ENCODE assay signal across 25 mouse cellular contexts in genomic region chr15:88624874-88625277, GRCm38 (mm10). TPM values are rescaled to one million over a fixed set of nuclear protein-coding genes. Genes with fewer than 3 reads are reported as not detected.
A peak's percentile ranks its signal among the peaks of the same experiment; 100 is the strongest.
DNase-seq lines count a peak whose midpoint lies in the region; ATAC-seq and TF ChIP-seq lines count a peak whose summit lies in the region.
"Had no signal": no experiment of that assay in that cellular context is flagged by ENCODE, and none has a peak within 500 bp of the region (broad histone marks: within the 10 kb centered on the region; RNA-seq: fewer than 3 reads in every experiment).

No protein-coding gene starts in this region.

- ATAC-seq in forebrain, embryonic 13.5 days, result no peak
- ATAC-seq: activated CD4-positive, CD25-positive, alpha-beta regulatory T cell, adult 4 months; CD4-positive, CD25-positive, alpha-beta regulatory T cell, adult 4 months; Patski had no signal

- peak overlapping the region; percentile 86 for H3K9ac ChIP-seq in MEL (ENCODE audit: control insufficient read depth, low read depth, low read length, poor library complexity, severe bottlenecking)
- H3K9ac ChIP-seq in forebrain, embryonic 13.5 days, result no peak overlapping the region

- peaks cover 0 to 40% of the 10 kb centered on the region in 2 experiments; a peak in 2 of 4 replicates for H3K36me3 ChIP-seq in MEL (ENCODE audit: control insufficient read depth in 1 of 2, insufficient read depth in 2 of 2, low read length in 2 of 2)
- H3K36me3 ChIP-seq in forebrain, embryonic 13.5 days (ENCODE audit: poor library complexity, severe bottlenecking), result no peaks in the 10 kb centered on the region
- H3K36me3 ChIP-seq: G1E had no signal

- H3K4me1 ChIP-seq in MEL (ENCODE audit: control insufficient read depth in 1 of 2, insufficient read depth in 2 of 2, low read length in 2 of 2), result peaks cover 10 to 54% of the 10 kb centered on the region in 2 experiments
- no peaks in the 10 kb centered on the region for H3K4me1 ChIP-seq in forebrain, embryonic 13.5 days

- peak; percentile 26 to 96; a peak in 3 of 4 replicates for TF ChIP-seq POLR2A in MEL (IDR thresholded peaks at IDR 0.05; ENCODE audit: control insufficient read depth in 1 of 2, insufficient read depth in 1 of 2, low read depth in 1 of 2, low read length in 2 of 2, poor library complexity in 1 of 2)

- no peak for TF ChIP-seq CTCF in MEL (IDR thresholded peaks at IDR 0.05 in 2 of 3, conservative IDR thresholded peaks at IDR 0.05 in 1 of 3; ENCODE audit: control insufficient read depth in 1 of 3, insufficient read depth in 1 of 3, low read depth in 2 of 3, low read length in 3 of 3, poor library complexity in 1 of 3, severe bottlenecking in 1 of 3)

- TF ChIP-seq EP300 in MEL (IDR thresholded peaks at IDR 0.05; ENCODE audit: low read depth in 1 of 2, low read length in 2 of 2), result peak; percentile 92 to 97

- no peaks in the 10 kb centered on the region for H3K9me3 ChIP-seq in MEL (replicated peaks; ENCODE audit: insufficient read depth, low read length)
- no peaks in the 10 kb centered on the region; the same call in 1 of the 2 replicates for H3K9me3 ChIP-seq in forebrain, embryonic 13.5 days (replicated peaks)

- H3K4me3 ChIP-seq in MEL (ENCODE audit: control insufficient read depth in 1 of 2, insufficient read depth in 1 of 2, low read depth in 2 of 2, low read length in 2 of 2), result peak overlapping the region; percentile 9 to 35
- H3K4me3 ChIP-seq in forebrain, embryonic 13.5 days, result no peak overlapping the region

- H3K27me3 ChIP-seq in MEL (ENCODE audit: control insufficient read depth in 1 of 2, insufficient read depth in 2 of 2, low read length in 2 of 2), result no peaks in the 10 kb centered on the region
- H3K27me3 ChIP-seq in forebrain, embryonic 13.5 days, result no peaks in the 10 kb centered on the region

- TF ChIP-seq RAD21 in MEL (IDR thresholded peaks at IDR 0.05; ENCODE audit: low read depth, low read length), result no peak

- no peak overlapping the region for H3K4me2 ChIP-seq in forebrain, embryonic 13.5 days

- 69% methylated on average over 6 of the region's 6 CpGs for WGBS in forebrain, embryonic 13.5 days

- peak; percentile 96 for DNase-seq in MEL (ENCODE audit: low read depth, low spot score)
- peak; percentile 98 for DNase-seq in MEL-GATA-1-ER (ENCODE audit: extremely low read depth, low read depth)
- no peak for DNase-seq in heart, postnatal 4 days
- DNase-seq: adrenal gland, adult 2 months; adrenal gland, adult 8-10 months; adrenal gland, postnatal 10 days; adrenal gland, postnatal 14 days; adrenal gland, postnatal 25 days; adrenal gland, postnatal 36 days; B cell, adult 2 months; cerebellum, adult 11 months; cerebellum, adult 11-12 months; cerebellum, adult 18-20 months; cerebellum, adult 2 months; cerebellum, adult 8-10 months had no signal

- peak overlapping the region; percentile 100 for H3K27ac ChIP-seq in MEL (ENCODE audit: control insufficient read depth, low read depth, low read length)
- no peak overlapping the region for H3K27ac ChIP-seq in forebrain, embryonic 13.5 days

- peaks cover 3% of the 10 kb centered on the region; the same call in 1 of the 2 replicates for H3K79me2 ChIP-seq in MEL (ENCODE audit: control insufficient read depth, insufficient read depth, low read length, poor library complexity)

TF ChIP-seq in MEL, 35 proteins besides CTCF, POLR2A, EP300 and RAD21:
- TF ChIP-seq GATA1 (IDR thresholded peaks at IDR 0.05; ENCODE audit: low read depth, low read length), result peak; percentile 74
- TF ChIP-seq TAL1 (IDR thresholded peaks at IDR 0.05; ENCODE audit: low read length), result peak; percentile 63; the same call in 1 of the 2 replicates
- TF ChIP-seq ZC3H11A (IDR thresholded peaks at IDR 0.05; ENCODE audit: low read depth, low read length), result no peak
- peak; percentile 78 for TF ChIP-seq MYC (IDR thresholded peaks at IDR 0.05; ENCODE audit: low read depth, low read length)
- peak; percentile 93 for TF ChIP-seq SIN3A (IDR thresholded peaks at IDR 0.05; ENCODE audit: low read length)
- TF ChIP-seq ZMIZ1 (IDR thresholded peaks at IDR 0.05; ENCODE audit: low read depth, low read length), result peak; percentile 98
- TF ChIP-seq MAX (IDR thresholded peaks at IDR 0.05; ENCODE audit: low read length), result 0 out of 2 replicates have a peak, but pooled peaks have one; percentile 49
- peak; percentile 84 for TF ChIP-seq ETS1 (IDR thresholded peaks at IDR 0.05; ENCODE audit: low read depth, low read length)
- peak; percentile 83 for TF ChIP-seq TCF12 (IDR thresholded peaks at IDR 0.05; ENCODE audit: low read depth, low read length)
- TF ChIP-seq MXI1 (IDR thresholded peaks at IDR 0.05; ENCODE audit: low read depth, low read length), result peak; percentile 34; the same call in 1 of the 2 replicates
- peak; percentile 65 for TF ChIP-seq CHD2 (IDR thresholded peaks at IDR 0.05; ENCODE audit: low read length)
- peak; percentile 97 for TF ChIP-seq TBP (IDR thresholded peaks at IDR 0.05; ENCODE audit: low read depth, low read length)
- peak; percentile 76; the same call in 1 of the 2 replicates for TF ChIP-seq JUND (IDR thresholded peaks at IDR 0.05; ENCODE audit: low read depth, low read length)
- TF ChIP-seq UBTF (IDR thresholded peaks at IDR 0.05; ENCODE audit: borderline replicate concordance, insufficient read depth, low read depth, low read length), result no peak
- TF ChIP-seq ZKSCAN1 (IDR thresholded peaks at IDR 0.05; ENCODE audit: low read depth, low read length), result no peak
- TF ChIP-seq MYB (IDR thresholded peaks at IDR 0.05; ENCODE audit: low read depth, low read length), result peak; percentile 90
- TF ChIP-seq POLR2AphosphoS5 (IDR thresholded peaks at IDR 0.05; ENCODE audit: borderline replicate concordance, low read depth, low read length), result 0 out of 2 replicates have a peak, but pooled peaks have one; percentile 29
- TF ChIP-seq MAFK (IDR thresholded peaks at IDR 0.05; ENCODE audit: borderline replicate concordance, low read depth, low read length), result no peak
- no peak for TF ChIP-seq KAT2A (conservative IDR thresholded peaks at IDR 0.05; ENCODE audit: low read depth, low read length)
- TF ChIP-seq HCFC1 (IDR thresholded peaks at IDR 0.05; ENCODE audit: low read depth, low read length), result peak; percentile 72
- TF ChIP-seq RCOR1 (IDR thresholded peaks at IDR 0.05; ENCODE audit: low read depth, low read length), result peak; percentile 64
- no peak for TF ChIP-seq NRF1 (IDR thresholded peaks at IDR 0.05; ENCODE audit: insufficient read depth, low read depth, low read length, poor library complexity, severe bottlenecking)
- TF ChIP-seq MAZ (IDR thresholded peaks at IDR 0.05; ENCODE audit: low read depth, low read length), result peak; percentile 91
- peak; percentile 91 for TF ChIP-seq NELFE (IDR thresholded peaks at IDR 0.05; ENCODE audit: low read depth, low read length)
- TF ChIP-seq POLR2AphosphoS2 (IDR thresholded peaks at IDR 0.05; ENCODE audit: low read length), result peak; percentile 80; the same call in 1 of the 2 replicates
- no peak for TF ChIP-seq USF2 (IDR thresholded peaks at IDR 0.05; ENCODE audit: borderline replicate concordance in 1 of 2, insufficient read depth in 1 of 2, low read depth in 1 of 2, low read length in 2 of 2)
TF ChIP-seq in MEL: peak in this region for 19.

RNA-seq across cellular contexts. Expression of gene Zdhhc25, which starts 24.8 kb away (rescaled TPM):
- total RNA-seq in MEL (2012; rRNA removed), result not detected in 2 replicates
- polyA plus RNA-seq in MEL (2012; ENCODE audit: insufficient read depth in 1 of 2, insufficient read length in 2 of 2, low read depth in 1 of 2, low replicate concordance in 2 of 2, missing spikeins in 1 of 2), result not detected
- polyA plus RNA-seq in forebrain, embryonic 13.5 days (2015; fragmentation: Nextera tagmentation; extraction: Ambion mirVana), result not detected in 2 replicates
- total RNA-seq in heart, postnatal 4 days (2021), result not detected
- total RNA-seq: adrenal gland, adult 18-20 months; adrenal gland, adult 2 months; adrenal gland, adult 8-10 months; adrenal gland, postnatal 10 days; adrenal gland, postnatal 14 days; adrenal gland, postnatal 25 days; adrenal gland, postnatal 36 days; adrenal gland, postnatal 4 days; CH12.LX; ES-E14 had no signal
- polyA plus RNA-seq: activated CD4-positive, CD25-positive, alpha-beta regulatory T cell, adult 4 months; adrenal gland, adult 2 months; brain, embryonic 14.5 days; CD4-positive, CD25-positive, alpha-beta regulatory T cell, adult 4 months; cerebellum, adult 2 months; G1E; Patski had no signal
